Mouse (Mus musculus) forebrain, postnatal 0 days (tissue): Measurements from ENCODE around the gene Ptpn1. TPM values are rescaled to one million over a fixed set of nuclear protein-coding genes. Genes with fewer than 3 reads are reported as not detected.

Experiments
- ATAC-seq: fragments of 200-750 bp; cut with Nextera tagmentation; 2 replicates; pipeline ENCODE4 v1.8.0; 2017; ENCODE audit warnings: mild to moderate bottlenecking, moderate library complexity
- DNase-seq: peaks from one replicate; pipeline ENCODE4 v3.0.0-alpha.2; 2015
- H3K27ac ChIP-seq: fragments of 300-500 bp; sonication (generic); 2 replicates; pipeline ENCODE4 v1.5.1; 2014; ENCODE audit warnings: low read depth, mild to moderate bottlenecking, antibody characterized with exemption, low read length, moderate library complexity, mixed read lengths
- H3K27me3 ChIP-seq: fragments of 300-500 bp; sonication (generic); 2 replicates; pipeline ENCODE4 v1.6.1; 2014; ENCODE audit warnings: mild to moderate bottlenecking, low read length, mixed read lengths; ENCODE audit not compliant: insufficient read depth
- H3K36me3 ChIP-seq: fragments of 300-500 bp; sonication (generic); 2 replicates; pipeline ENCODE4 v1.6.1; 2014; ENCODE audit warnings: mild to moderate bottlenecking, moderate library complexity; ENCODE audit not compliant: insufficient read depth
- H3K4me1 ChIP-seq: fragments of 300-500 bp; sonication (generic); 2 replicates; pipeline ENCODE4 v1.6.1; 2014; ENCODE audit warnings: antibody characterized with exemption; ENCODE audit not compliant: insufficient read depth
- H3K4me2 ChIP-seq: fragments of 300-500 bp; sonication (generic); 2 replicates; pipeline ENCODE4 v1.6.1; 2014; ENCODE audit warnings: low read depth, mild to moderate bottlenecking, moderate library complexity
- H3K4me3 ChIP-seq: fragments of 300-500 bp; sonication (generic); 2 replicates; pipeline ENCODE4 v1.5.1; 2014; ENCODE audit warnings: low read depth, low read length, mixed read lengths
- H3K9ac ChIP-seq: fragments of 300-500 bp; sonication (generic); 2 replicates; pipeline ENCODE4 v1.6.1; 2014; ENCODE audit warnings: mild to moderate bottlenecking
- H3K9me3 ChIP-seq: fragments of 300-500 bp; sonication (generic); 2 replicates; pipeline ENCODE4 v1.6.1; 2016; ENCODE audit warnings: low read length
- CTCF ChIP-seq: sonication (generic); IDR thresholded peaks from 2 replicates; pipeline ENCODE4 v1.5.1; 2016; ENCODE audit warnings: antibody characterized with exemption, control low read depth, low read depth
- WGBS: fragments of 180-500 bp; shearing (Covaris S2); extraction: QIAGEN DNeasy Blood & Tissue Kit; methylation state at CpG from one replicate; pipeline ENCODE4 v1.1.7; 2014; 5-methylcytosine and 5-hydroxymethylcytosine counted together
- polyA plus RNA-seq: library from polyadenylated mRNA; unstranded; fragments of >200 nt; fragmentation: Nextera tagmentation; extraction: Ambion mirVana; gene quantifications from 2 replicates; pipeline ENCODE4 v1.2.1, GENCODE M21; 2015
- total RNA-seq: library from RNA; depleted of rRNA; stranded (reverse); fragments of >200 nt; gene quantifications from 2 replicates; pipeline ENCODE4 v1.2.3, GENCODE M21; 2014

Ptpn1 gene
- total and polyA plus RNA-seq, 2 experiments from 2014 or later, result 47.0 to 75.4 TPM

- Histone ChIP-seq H3K4me1 (peaks cover 23% of the 10 kb centered on the region), H3K4me3 (no peak overlapping the region), H3K36me3 (no peaks in the 10 kb centered on the region), H3K9ac (no peak overlapping the region), H3K27ac (no peak overlapping the region), H3K9me3 (no peaks in the 10 kb centered on the region), H3K27me3 (no peaks in the 10 kb centered on the region), H3K4me2 (no peak overlapping the region)
- DNase-seq (no peak), ATAC-seq (no peak)
- TF ChIP-seq CTCF, result no peak
- 58% methylated on average over 11 of the region's 11 CpGs for WGBS
Observed at GRCm38 (mm10) chr2:167939632-167940399, 8.0 kb downstream of the Ptpn1 start.

- no peak for DNase-seq
- no peak for TF ChIP-seq CTCF
- Histone ChIP-seq H3K4me3 (no peak overlapping the region), H3K4me1 (peaks cover 23% of the 10 kb centered on the region), H3K27me3 (no peaks in the 10 kb centered on the region), H3K9me3 (no peaks in the 10 kb centered on the region), H3K4me2 (no peak overlapping the region), H3K9ac (no peak overlapping the region), H3K36me3 (no peaks in the 10 kb centered on the region), H3K27ac (no peak overlapping the region)
- WGBS, result 90% methylated on average over 11 of the region's 11 CpGs
- ATAC-seq, result no peak
Observed at GRCm38 (mm10) chr2:167940636-167941035, 8.8 kb downstream of the Ptpn1 start.

GRCm38 (mm10) chr2:167941320-167941719 lies 9.5 kb downstream of the Ptpn1 start:
- H3K27ac ChIP-seq, result no peak overlapping the region
- ATAC-seq (no peak), DNase-seq (no peak)
- H3K36me3 ChIP-seq, result no peaks in the 10 kb centered on the region
- H3K4me1 ChIP-seq, result peaks cover 23% of the 10 kb centered on the region
- 43% methylated on average over 4 of the region's 4 CpGs for WGBS
- no peaks in the 10 kb centered on the region for H3K9me3 ChIP-seq
- no peaks in the 10 kb centered on the region for H3K27me3 ChIP-seq
- H3K4me2 ChIP-seq, result no peak overlapping the region
- 0 out of 2 replicates have a peak, but pooled peaks have one; percentile 13 for TF ChIP-seq CTCF
- no peak overlapping the region for H3K9ac ChIP-seq
- no peak overlapping the region for H3K4me3 ChIP-seq

- Histone ChIP-seq H3K9ac (no peak overlapping the region), H3K4me1 (peaks cover 23% of the 10 kb centered on the region), H3K27ac (peak overlapping the region; percentile 6), H3K27me3 (no peaks in the 10 kb centered on the region), H3K4me2 (no peak overlapping the region), H3K4me3 (no peak overlapping the region), H3K9me3 (no peaks in the 10 kb centered on the region), H3K36me3 (no peaks in the 10 kb centered on the region)
- 24% methylated on average over 6 of the region's 6 CpGs for WGBS
- DNase-seq (no peak), ATAC-seq (peak; percentile 19; the same call in 1 of the 2 replicates)
- no peak for TF ChIP-seq CTCF
Observed at GRCm38 (mm10) chr2:167941745-167942176, 9.9 kb downstream of the Ptpn1 start.

- no peak overlapping the region for H3K9ac ChIP-seq
- H3K4me3 ChIP-seq, result no peak overlapping the region
- H3K9me3 ChIP-seq, result no peaks in the 10 kb centered on the region
- peak; percentile 72 for DNase-seq
- peak; percentile 81 for ATAC-seq
- H3K27me3 ChIP-seq, result no peaks in the 10 kb centered on the region
- H3K4me1 ChIP-seq, result peaks cover 23% of the 10 kb centered on the region
- peak overlapping the region; percentile 6 for H3K27ac ChIP-seq
- peak overlapping the region; percentile 11; the same call in 1 of the 2 replicates for H3K4me2 ChIP-seq
- WGBS, result 14% methylated on average over 8 of the region's 8 CpGs
- no peak for TF ChIP-seq CTCF
- H3K36me3 ChIP-seq, result no peaks in the 10 kb centered on the region
Observed at GRCm38 (mm10) chr2:167942199-167942925, 10.5 kb downstream of the Ptpn1 start.

- no peak for TF ChIP-seq CTCF
- H3K4me2 ChIP-seq, result peak overlapping the region; percentile 11
- peaks cover 23% of the 10 kb centered on the region for H3K4me1 ChIP-seq
- H3K36me3 ChIP-seq, result no peaks in the 10 kb centered on the region
- H3K4me3 ChIP-seq, result no peak overlapping the region
- no peaks in the 10 kb centered on the region for H3K9me3 ChIP-seq
- WGBS, result 47% methylated on average over 12 of the region's 12 CpGs
- DNase-seq (no peak), ATAC-seq (no peak)
- H3K27me3 ChIP-seq, result no peaks in the 10 kb centered on the region
- H3K27ac ChIP-seq, result peak overlapping the region; percentile 6; the same call in 1 of the 2 replicates
- H3K9ac ChIP-seq, result no peak overlapping the region
Observed at GRCm38 (mm10) chr2:167942926-167943633, 11.2 kb downstream of the Ptpn1 start.
